Mouse (Mus musculus) forebrain, embryonic 12.5 days (tissue): ENCODE measurements around the gene Gm37240. TPM values are rescaled to one million over a fixed set of nuclear protein-coding genes. Genes with fewer than 3 reads are reported as not detected.

Experiments
- ATAC-seq: fragments of 200-750 bp; cut with Nextera tagmentation; 2 replicates; pipeline ENCODE4 v1.8.0; 2017; ENCODE audit warnings: moderate TSS enrichment; ENCODE audit not compliant: low FRiP score
- H3K27ac ChIP-seq: fragments of 300-500 bp; sonication (generic); 2 replicates; pipeline ENCODE4 v1.5.1; 2016; ENCODE audit warnings: mild to moderate bottlenecking
- H3K27me3 ChIP-seq: fragments of 300-500 bp; sonication (generic); 2 replicates; pipeline ENCODE4 v1.6.1; 2016; ENCODE audit warnings: mild to moderate bottlenecking
- H3K36me3 ChIP-seq: fragments of 300-500 bp; sonication (generic); replicated peaks from 2 replicates; pipeline ENCODE4 v1.6.1; 2016; ENCODE audit warnings: mild to moderate bottlenecking
- H3K4me1 ChIP-seq: fragments of 300-500 bp; sonication (generic); 2 replicates; pipeline ENCODE4 v1.6.1; 2016
- H3K4me2 ChIP-seq: fragments of 300-500 bp; sonication (generic); 2 replicates; pipeline ENCODE4 v1.6.1; 2016; ENCODE audit warnings: mild to moderate bottlenecking, moderate library complexity
- H3K4me3 ChIP-seq: fragments of 300-500 bp; sonication (generic); replicated peaks from 2 replicates; pipeline ENCODE4 v1.5.1; 2016; ENCODE audit warnings: mild to moderate bottlenecking
- H3K9ac ChIP-seq: fragments of 300-500 bp; sonication (generic); 2 replicates; pipeline ENCODE4 v1.6.1; 2016; ENCODE audit warnings: mild to moderate bottlenecking
- H3K9me3 ChIP-seq: fragments of 300-500 bp; sonication (generic); 2 replicates; pipeline ENCODE4 v1.6.1; 2016
- WGBS: fragments of 180-500 bp; shearing (Covaris S2); methylation state at CpG from one replicate; pipeline ENCODE4 v1.1.7; 2016; 5-methylcytosine and 5-hydroxymethylcytosine counted together
- polyA plus RNA-seq: library from polyadenylated mRNA; unstranded; fragments of >200 nt; fragmentation: Nextera tagmentation; extraction: Ambion mirVana; gene quantifications from 2 replicates; pipeline ENCODE4 v1.2.1, GENCODE M21; 2016

Gm37240 gene
- polyA plus RNA-seq, 1 experiment from 2014 or later = 0.57 TPM

DNA sequence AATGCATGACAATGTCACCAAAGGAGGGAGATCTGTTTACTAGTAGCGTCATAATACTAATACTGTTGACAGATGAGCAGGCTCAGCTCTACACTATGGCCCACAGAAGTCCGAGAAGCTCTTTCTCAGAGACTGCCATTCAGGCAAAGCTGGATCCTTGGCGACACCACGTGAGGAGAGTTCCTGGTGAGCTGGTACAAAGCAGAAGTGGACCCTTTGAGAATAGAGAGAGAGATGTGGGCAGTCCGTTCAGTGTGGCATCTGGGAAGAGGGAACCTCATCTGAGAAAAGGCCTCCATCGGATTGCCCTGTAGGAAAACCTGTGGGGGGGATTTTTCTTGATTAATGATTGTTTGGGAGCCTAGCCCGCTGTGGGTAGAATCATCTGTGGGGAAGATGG lies 770.3 kb downstream of the Gm37240 start:
- Histone ChIP-seq H3K4me3 (no peak overlapping the region), H3K27me3 (no peaks in the 10 kb centered on the region), H3K9me3 (no peaks in the 10 kb centered on the region), H3K4me1 (no peaks in the 10 kb centered on the region), H3K27ac (no peak overlapping the region), H3K9ac (no peak overlapping the region), H3K36me3 (no peaks in the 10 kb centered on the region), H3K4me2 (no peak overlapping the region)
- 77% methylated on average over 7 of the region's 7 CpGs for WGBS
- ATAC-seq = no peak

DNA sequence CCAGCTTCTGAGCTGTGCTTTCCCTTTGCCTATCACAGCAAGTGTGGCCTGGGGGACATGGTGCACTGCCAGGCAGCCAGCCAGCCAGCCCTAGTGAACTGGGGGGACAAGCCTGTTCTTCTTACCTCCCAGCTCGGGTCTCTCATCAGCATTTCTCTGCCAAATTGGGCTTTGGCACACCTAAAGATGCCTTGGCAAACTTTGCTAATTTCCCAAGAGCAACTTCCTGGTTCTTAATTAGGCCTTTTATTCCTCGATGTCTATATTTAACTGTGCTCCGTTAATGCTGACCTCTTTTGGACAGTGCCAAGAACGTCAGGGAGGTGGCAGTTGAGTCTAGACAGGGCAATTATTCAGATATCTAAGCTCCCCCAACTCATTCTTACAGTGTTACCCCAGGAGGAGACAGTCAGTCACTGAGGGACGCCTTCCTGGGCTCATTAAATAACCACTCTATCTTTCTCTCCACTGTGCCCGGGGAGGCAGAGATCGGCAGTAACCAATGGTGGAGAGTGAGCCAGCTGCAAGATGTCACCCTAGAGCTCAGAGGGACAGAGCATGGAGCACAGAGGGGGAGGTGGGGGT lies 771.3 kb downstream of the Gm37240 start:
- Histone ChIP-seq H3K27ac (no peak overlapping the region), H3K36me3 (no peaks in the 10 kb centered on the region), H3K4me3 (no peak overlapping the region), H3K4me1 (no peaks in the 10 kb centered on the region), H3K9ac (no peak overlapping the region), H3K27me3 (no peaks in the 10 kb centered on the region), H3K9me3 (no peaks in the 10 kb centered on the region), H3K4me2 (no peak overlapping the region)
- peak; percentile 71; the same call in 1 of the 2 replicates for ATAC-seq
- WGBS = 71% methylated on average over 7 of the region's 7 CpGs

DNA sequence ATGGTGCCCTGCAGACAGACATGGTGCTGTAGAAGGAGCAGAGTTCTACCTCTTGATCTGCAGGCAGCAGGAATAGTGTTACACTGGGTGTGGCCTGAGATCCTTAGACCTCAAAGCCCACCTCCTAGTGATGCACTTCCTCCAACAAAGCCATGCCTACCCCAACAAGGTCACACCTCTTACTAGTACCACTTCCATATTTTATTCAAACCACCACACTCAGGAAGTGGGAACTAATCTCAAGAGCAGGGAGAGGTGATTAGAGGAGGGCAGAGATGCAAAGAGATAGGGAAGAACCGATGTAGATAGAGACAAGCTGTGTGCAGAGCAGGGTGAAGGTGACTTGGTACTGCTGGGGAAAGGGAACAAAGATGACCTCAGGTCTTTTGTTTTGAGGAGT lies 773.8 kb downstream of the Gm37240 start:
- H3K27ac ChIP-seq = no peak overlapping the region
- no peaks in the 10 kb centered on the region for H3K36me3 ChIP-seq
- H3K27me3 ChIP-seq = no peaks in the 10 kb centered on the region
- no peak overlapping the region for H3K4me2 ChIP-seq
- H3K4me3 ChIP-seq = no peak overlapping the region
- H3K9ac ChIP-seq = no peak overlapping the region
- ATAC-seq = no peak
- H3K4me1 ChIP-seq = peaks cover 4% of the 10 kb centered on the region; the same call in 1 of the 2 replicates
- no peaks in the 10 kb centered on the region for H3K9me3 ChIP-seq
- 93% methylated on average over 1 of the region's 1 CpGs for WGBS

DNA sequence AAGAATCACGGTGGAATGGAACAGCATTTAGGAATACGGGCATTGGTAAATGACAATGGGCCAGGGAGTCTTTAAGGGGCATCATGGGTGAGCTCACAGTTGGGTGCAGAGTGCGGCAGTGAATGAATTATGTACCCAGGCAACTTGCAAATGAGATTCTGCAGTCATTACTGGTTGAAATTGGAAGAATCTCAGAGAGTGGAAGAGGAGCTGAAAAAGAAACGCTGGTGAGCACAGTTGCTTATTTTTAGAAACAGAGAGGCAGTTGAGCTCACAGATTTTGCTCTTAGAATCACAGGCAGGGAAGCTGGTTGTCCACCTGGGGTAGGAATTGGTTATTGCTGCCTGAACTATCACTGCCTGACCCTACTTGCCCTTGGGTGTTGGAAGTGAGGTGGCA lies 776.6 kb downstream of the Gm37240 start:
- H3K9ac ChIP-seq = no peak overlapping the region
- no peak overlapping the region for H3K27ac ChIP-seq
- H3K27me3 ChIP-seq = no peaks in the 10 kb centered on the region
- H3K4me2 ChIP-seq = no peak overlapping the region
- H3K4me3 ChIP-seq = no peak overlapping the region
- no peak for ATAC-seq
- 23% methylated on average over 4 of the region's 4 CpGs for WGBS
- H3K36me3 ChIP-seq = no peaks in the 10 kb centered on the region
- no peaks in the 10 kb centered on the region for H3K9me3 ChIP-seq
- H3K4me1 ChIP-seq = peaks cover 8% of the 10 kb centered on the region

DNA sequence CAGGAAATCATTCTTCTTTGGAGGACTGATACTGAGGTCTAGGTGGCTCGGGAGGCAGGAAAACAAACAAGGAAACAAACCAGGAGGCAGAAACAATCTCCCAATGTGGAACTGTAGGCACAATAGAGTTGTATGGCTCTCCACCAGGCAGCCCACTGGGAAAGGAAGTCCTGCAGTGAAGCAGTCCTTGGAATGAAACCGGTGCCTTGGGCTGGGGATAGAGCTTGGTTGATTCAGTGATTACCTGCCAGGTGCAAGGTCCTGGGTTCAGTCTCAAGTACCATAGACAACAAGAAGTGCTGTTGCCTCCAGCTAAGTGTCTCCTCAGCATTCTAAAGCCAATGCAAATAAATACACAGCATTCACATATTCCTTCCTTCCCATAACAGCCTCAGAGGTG lies 778.1 kb downstream of the Gm37240 start:
- 60% methylated on average over 2 of the region's 2 CpGs for WGBS
- Histone ChIP-seq H3K27ac (no peak overlapping the region), H3K4me2 (no peak overlapping the region), H3K4me1 (peaks cover 8% of the 10 kb centered on the region), H3K9me3 (no peaks in the 10 kb centered on the region), H3K27me3 (no peaks in the 10 kb centered on the region), H3K4me3 (no peak overlapping the region), H3K9ac (no peak overlapping the region), H3K36me3 (no peaks in the 10 kb centered on the region)
- ATAC-seq = no peak

DNA sequence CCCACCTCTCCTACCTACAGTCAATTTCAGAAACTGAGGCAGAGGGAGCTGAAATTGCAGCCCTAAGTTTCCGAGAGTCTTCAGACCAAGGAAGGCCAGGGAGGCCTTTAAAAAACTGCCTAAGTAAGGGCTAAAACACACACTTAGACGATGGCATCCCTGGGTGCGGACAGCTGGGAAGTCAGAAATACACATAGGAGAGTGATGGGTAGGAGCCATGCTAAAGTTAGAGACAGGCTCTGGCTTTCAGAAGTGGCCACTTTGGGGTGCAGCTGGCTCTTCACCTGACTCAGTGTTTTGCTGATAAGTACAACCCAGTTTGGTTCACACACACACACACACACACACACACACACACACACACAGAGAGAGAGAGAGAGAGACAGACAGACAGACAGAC lies 778.9 kb downstream of the Gm37240 start:
- no peak for ATAC-seq
- Histone ChIP-seq H3K9ac (no peak overlapping the region), H3K9me3 (no peaks in the 10 kb centered on the region), H3K4me1 (peaks cover 8% of the 10 kb centered on the region), H3K36me3 (no peaks in the 10 kb centered on the region), H3K27me3 (no peaks in the 10 kb centered on the region), H3K27ac (no peak overlapping the region), H3K4me3 (no peak overlapping the region), H3K4me2 (no peak overlapping the region)
- 85% methylated on average over 3 of the region's 3 CpGs for WGBS

DNA sequence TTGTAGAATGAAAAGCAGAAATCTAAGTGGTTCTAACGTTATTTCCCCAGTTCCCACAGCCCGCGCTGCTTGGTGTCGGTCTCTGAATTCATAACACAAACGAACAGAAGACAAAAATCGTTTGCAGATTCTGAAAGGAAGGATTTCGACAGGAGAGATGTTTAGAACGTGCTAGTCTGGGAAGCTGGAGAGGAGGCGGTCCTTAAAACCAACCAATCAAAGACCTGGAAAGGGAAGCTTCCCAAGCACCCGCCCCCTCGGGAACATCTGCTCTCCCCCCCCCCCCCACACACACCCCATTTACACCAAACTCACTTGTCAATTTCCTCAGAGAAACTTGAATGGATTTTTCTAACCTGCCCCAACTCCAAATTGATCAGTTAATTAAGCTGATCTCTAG lies 780.4 kb downstream of the Gm37240 start:
- no peaks in the 10 kb centered on the region for H3K36me3 ChIP-seq
- ATAC-seq = peak; percentile 39; the same call in 1 of the 2 replicates
- H3K4me3 ChIP-seq = no peak overlapping the region
- H3K27me3 ChIP-seq = no peaks in the 10 kb centered on the region
- no peak overlapping the region for H3K27ac ChIP-seq
- H3K9me3 ChIP-seq = no peaks in the 10 kb centered on the region
- H3K9ac ChIP-seq = no peak overlapping the region
- 58% methylated on average over 11 of the region's 11 CpGs for WGBS
- H3K4me2 ChIP-seq = no peak overlapping the region
- H3K4me1 ChIP-seq = peaks cover 8% of the 10 kb centered on the region

DNA sequence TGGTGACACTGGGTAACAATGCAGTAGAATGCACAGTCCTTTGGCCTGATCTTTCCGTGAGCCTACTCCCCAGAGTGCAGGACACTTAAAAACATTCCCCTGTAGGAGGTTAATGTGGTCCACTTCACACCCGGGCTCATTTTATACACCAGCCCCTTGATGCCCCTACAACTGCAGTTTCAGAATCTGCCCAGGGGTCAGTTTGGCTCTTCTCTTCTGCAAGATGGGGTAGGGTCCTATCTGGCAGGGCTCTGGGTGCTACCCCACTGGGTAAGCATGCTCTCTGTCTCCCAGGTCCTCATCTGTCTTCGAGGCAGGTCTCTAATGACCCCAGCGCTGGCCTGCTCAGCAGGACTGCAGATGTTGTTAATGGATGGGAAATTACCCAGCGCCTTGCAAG lies 783.0 kb downstream of the Gm37240 start:
- Histone ChIP-seq H3K4me1 (peaks cover 4% of the 10 kb centered on the region; the same call in 1 of the 2 replicates), H3K27ac (no peak overlapping the region), H3K27me3 (no peaks in the 10 kb centered on the region), H3K4me3 (no peak overlapping the region), H3K9ac (no peak overlapping the region), H3K36me3 (no peaks in the 10 kb centered on the region), H3K9me3 (no peaks in the 10 kb centered on the region), H3K4me2 (no peak overlapping the region)
- 80% methylated on average over 5 of the region's 5 CpGs for WGBS
- no peak for ATAC-seq

DNA sequence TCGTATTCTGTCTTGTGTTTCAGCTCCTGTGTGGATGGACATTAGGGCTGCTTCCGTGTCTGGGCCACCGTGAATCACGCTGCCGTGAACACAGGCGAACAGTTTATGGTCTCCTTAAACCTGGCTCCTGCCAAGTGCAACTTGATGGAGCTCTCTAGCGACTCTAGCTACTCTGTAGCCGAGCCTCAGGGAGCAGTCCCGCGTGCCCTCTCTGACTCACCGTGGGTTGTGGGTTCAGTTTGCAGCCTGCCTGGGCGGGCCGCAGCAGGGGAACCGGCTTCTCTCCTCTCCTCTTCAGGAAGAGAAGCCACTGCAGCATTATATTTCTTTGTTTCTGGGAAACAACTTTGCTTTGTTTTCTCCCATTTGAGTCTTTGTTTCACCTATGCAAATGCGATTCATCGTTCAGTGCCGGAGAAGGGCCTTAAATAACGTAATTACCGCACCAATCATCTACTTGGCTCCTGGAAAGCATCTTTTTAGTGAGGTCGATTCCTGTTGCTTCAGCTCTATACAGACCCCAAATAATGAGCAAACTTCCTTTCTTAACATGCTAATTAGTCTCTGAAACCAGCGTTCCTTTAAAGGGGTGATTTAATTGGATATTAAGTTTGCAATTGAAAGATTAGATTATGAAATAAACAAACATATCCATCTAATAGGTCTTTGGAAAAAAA lies 806.3 kb downstream of the Gm37240 start:
- H3K27ac ChIP-seq = no peak overlapping the region
- peaks cover 6% of the 10 kb centered on the region; the same call in 1 of the 2 replicates for H3K27me3 ChIP-seq
- ATAC-seq = peak; percentile 65; the same call in 1 of the 2 replicates
- peak overlapping the region; percentile 38 for H3K4me2 ChIP-seq
- H3K4me1 ChIP-seq = peaks cover 6% of the 10 kb centered on the region; the same call in 1 of the 2 replicates
- no peak overlapping the region for H3K4me3 ChIP-seq
- no peaks in the 10 kb centered on the region for H3K9me3 ChIP-seq
- H3K36me3 ChIP-seq = no peaks in the 10 kb centered on the region
- WGBS = 31% methylated on average over 21 of the region's 21 CpGs
- H3K9ac ChIP-seq = no peak overlapping the region

DNA sequence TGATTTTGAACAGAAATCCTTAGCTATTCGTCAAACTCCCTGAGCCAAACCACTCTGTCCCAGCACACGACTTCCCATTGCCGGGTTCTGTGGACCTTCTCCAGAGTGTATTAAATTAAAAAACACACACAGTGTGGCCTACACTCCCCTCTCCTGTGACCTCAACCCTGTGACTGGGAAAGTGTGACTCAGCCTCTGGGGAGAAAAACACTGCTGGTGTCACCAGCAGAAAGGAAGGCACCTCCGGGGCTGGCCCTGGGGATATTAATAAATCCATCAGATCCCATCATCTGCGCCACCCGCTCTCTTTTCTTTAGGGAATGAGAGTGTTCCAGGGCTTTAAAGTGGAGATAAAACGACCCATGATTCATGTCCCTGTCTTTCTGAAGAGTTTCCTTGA lies 823.2 kb downstream of the Gm37240 start:
- no peak overlapping the region for H3K9ac ChIP-seq
- no peaks in the 10 kb centered on the region for H3K36me3 ChIP-seq
- no peak overlapping the region for H3K4me2 ChIP-seq
- 80% methylated on average over 7 of the region's 7 CpGs for WGBS
- no peaks in the 10 kb centered on the region for H3K4me1 ChIP-seq
- no peak overlapping the region for H3K27ac ChIP-seq
- ATAC-seq = no peak
- no peaks in the 10 kb centered on the region for H3K9me3 ChIP-seq
- H3K4me3 ChIP-seq = no peak overlapping the region
- H3K27me3 ChIP-seq = no peaks in the 10 kb centered on the region

DNA sequence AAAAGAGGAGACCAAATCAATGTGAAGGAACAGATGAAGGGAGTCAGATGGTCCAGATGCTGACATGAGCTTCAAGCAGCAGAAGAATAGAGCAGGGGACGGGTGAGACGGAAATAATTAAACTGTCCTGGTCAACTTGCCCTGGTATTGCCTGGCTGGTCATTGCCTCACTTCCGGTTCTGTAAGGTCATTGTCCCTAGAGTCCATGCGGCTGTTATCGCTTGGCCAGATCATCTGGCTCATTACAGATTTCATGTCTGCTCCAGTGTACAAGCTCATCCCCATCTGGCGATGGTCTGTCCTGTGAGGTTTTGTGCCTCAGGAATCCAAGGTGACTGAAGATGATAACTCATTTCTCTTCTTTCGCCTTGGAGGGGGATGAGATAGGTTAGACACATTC lies 827.2 kb downstream of the Gm37240 start:
- H3K36me3 ChIP-seq = no peaks in the 10 kb centered on the region
- no peak overlapping the region for H3K27ac ChIP-seq
- no peak overlapping the region for H3K4me3 ChIP-seq
- no peak overlapping the region for H3K4me2 ChIP-seq
- no peaks in the 10 kb centered on the region for H3K27me3 ChIP-seq
- 93% methylated on average over 7 of the region's 7 CpGs for WGBS
- no peak for ATAC-seq
- no peak overlapping the region for H3K9ac ChIP-seq
- H3K4me1 ChIP-seq = no peaks in the 10 kb centered on the region
- H3K9me3 ChIP-seq = no peaks in the 10 kb centered on the region

DNA sequence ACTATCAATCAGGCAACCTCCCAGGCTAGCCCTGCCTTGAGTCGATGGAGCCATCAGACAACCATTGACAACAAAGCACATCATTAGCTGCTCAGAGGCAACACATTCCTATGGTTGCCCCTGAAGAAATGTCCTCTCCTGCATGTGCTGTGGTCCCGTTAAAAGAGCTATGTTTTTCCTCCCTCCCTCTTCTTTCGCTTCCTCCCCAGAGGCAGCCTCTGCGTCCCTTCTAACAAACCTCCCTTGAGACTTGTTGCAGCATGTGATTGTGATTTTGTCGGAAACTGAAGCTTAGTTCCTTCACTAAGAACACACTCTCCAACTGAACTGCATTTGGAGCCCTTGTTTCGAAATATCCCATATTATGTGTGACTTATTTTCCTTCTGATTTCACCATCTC lies 830.1 kb downstream of the Gm37240 start:
- Histone ChIP-seq H3K4me3 (no peak overlapping the region), H3K9ac (no peak overlapping the region), H3K27ac (no peak overlapping the region), H3K4me1 (no peaks in the 10 kb centered on the region), H3K4me2 (no peak overlapping the region), H3K27me3 (no peaks in the 10 kb centered on the region), H3K9me3 (no peaks in the 10 kb centered on the region), H3K36me3 (no peaks in the 10 kb centered on the region)
- no peak for ATAC-seq
- 90% methylated on average over 6 of the region's 6 CpGs for WGBS

DNA sequence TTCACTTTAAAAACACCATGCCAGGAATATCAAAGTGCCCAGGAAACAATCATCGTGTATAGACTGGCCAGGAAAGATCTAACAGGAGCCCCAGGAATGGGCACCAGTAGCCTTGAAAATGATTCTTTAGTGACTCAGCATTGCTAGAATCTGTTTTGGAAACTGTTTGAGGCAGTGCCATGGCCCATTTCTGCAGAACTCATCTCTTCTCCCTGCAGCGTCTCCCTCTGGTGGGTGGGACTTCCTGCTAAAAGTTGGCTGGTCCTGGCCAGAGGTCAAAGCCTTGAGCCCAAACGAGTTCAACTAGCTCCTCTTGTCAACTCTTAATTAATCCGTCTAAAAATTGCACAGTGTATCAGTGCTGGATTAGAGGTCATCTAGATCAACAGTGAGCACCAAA lies 833.8 kb downstream of the Gm37240 start:
- 77% methylated on average over 4 of the region's 4 CpGs for WGBS
- Histone ChIP-seq H3K4me3 (no peak overlapping the region), H3K9ac (no peak overlapping the region), H3K36me3 (no peaks in the 10 kb centered on the region), H3K27me3 (no peaks in the 10 kb centered on the region), H3K4me1 (no peaks in the 10 kb centered on the region), H3K27ac (no peak overlapping the region), H3K9me3 (no peaks in the 10 kb centered on the region), H3K4me2 (no peak overlapping the region)
- ATAC-seq = no peak
